Mouse (Mus musculus) left cerebral cortex, postnatal 14 days (tissue): ENCODE results near the gene Tmem161b. TPM values are rescaled to one million over a fixed set of nuclear protein-coding genes. Genes with fewer than 3 reads are reported as not detected.
A peak's percentile ranks its signal among the peaks of the same experiment; 100 is the strongest.

ENCODE experiments used
- DNase-seq, 2 experiments: peaks; one replicate each; pipeline ENCODE4 v3.0.0; 2021 to 2022; ENCODE audit warnings: low spot score in 2 of 2, mixed read lengths in 1 of 2
- intact Hi-C: fragments of 180-260 bp; cut with DNase I; formaldehyde crosslinking; loops from one replicate; pipeline ENCODE4 v1.15.1; 2025
- microRNA-seq, 2 experiments: library from miRNA; unstranded; fragments of <30 nt; microRNA quantifications; one replicate each; pipeline ENCODE4 v1.2.0; 2022
- total RNA-seq, 2 experiments: library from RNA; stranded (reverse); gene quantifications; 2 replicates each; pipeline ENCODE4 v1.2.3; 2021

The Tmem161b gene
- total RNA-seq, 2 experiments from 2014 or later, result 30.6 to 33.7 TPM

DNA sequence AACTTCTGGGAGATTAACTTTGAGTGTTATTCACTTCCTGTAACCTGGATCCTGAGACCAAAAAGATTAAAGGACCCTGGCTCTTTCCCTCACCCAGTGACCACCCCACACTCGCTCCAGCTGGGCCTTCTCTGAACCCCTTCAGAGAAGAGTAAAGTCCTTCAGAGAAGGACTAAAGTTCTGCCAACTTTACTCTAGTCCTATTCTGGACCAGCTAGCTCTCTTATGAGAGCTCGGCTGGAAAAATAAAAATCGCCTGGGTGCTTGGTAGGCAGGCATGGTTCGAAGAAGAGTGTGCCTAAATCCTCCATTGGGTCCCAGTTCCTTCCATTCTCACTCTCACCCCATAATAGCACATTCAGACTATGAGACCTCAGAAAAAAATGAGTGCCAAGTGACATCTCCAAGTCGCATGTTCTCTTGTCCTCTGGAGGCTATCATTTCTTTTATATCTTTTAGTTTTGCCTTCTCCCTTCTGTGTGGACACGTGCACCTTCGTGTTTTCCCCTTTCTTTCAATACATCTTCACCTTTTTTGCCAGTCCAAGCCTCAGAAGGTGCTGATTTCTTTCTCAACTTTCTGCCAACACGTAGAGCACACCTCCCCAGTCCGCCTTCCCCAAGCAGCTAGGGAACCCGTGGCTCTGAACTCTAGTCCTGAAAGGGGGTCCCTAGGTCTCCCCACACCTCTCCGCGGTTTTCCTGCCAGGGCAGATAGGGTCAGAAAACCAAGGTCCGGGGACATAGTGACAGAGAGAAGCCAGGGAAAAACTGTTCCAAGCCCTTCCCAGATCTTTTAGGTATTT is 121.8 kb downstream of the Tmem161b start:
- intact Hi-C loops, result loop anchor here (2.0 kb wide), 1 partner anchor 407 kb away; no protein-coding TSS in a partner anchor
- DNase-seq, result peak in 1 of 2 experiments; percentile 9

- intact Hi-C loops, result loop anchor here (2.0 to 5.0 kb wide), 4 partner anchors 122 to 682 kb away; partner anchors contain the start of gene Tmem161b
- DNase-seq, result peak; percentile 17
Observed at GRCm38 (mm10) chr13:84344711-84345110, 122.6 kb downstream of the Tmem161b start.

DNA sequence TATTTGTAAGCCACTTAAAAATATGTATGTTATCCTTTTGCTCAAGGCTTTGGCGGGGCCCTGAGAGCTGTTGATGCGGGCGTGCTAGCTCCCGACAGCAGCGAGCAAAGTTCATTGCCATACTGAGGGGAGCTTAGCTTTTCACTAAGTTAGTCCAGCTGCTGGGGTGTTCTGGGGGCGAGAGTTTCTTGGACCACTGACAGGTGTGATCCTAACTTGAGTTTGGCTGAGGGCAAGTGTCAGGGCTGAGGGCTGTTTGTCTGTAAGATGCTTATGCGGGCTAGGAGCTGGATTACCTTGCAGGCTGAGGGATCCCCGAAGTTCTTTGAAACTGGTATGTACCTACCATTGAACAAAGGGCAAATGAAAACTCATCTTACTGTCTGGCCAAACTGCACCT is 123.0 kb downstream of the Tmem161b start:
- intact Hi-C loops, result loop anchor here (2.0 to 5.0 kb wide), 4 partner anchors 123 to 683 kb away; partner anchors contain the start of gene Tmem161b
- peak in 1 of 2 experiments; percentile 22 for DNase-seq

Small RNAs within 50 kb of the gene (microRNA-seq; reads per million reads assigned to microRNA genes)
- 0 reads per million in 2 experiments for gene Gm24331
